Mouse (Mus musculus): ENCODE data around the gene Smchd1. TPM values are rescaled to one million over a fixed set of nuclear protein-coding genes. Genes with fewer than 3 reads are reported as not detected.

Gene Smchd1
- 42.8 and 45.4 TPM in 2 replicates for polyA plus RNA-seq (2015; fragmentation: Nextera tagmentation; extraction: Ambion mirVana)

DNA sequence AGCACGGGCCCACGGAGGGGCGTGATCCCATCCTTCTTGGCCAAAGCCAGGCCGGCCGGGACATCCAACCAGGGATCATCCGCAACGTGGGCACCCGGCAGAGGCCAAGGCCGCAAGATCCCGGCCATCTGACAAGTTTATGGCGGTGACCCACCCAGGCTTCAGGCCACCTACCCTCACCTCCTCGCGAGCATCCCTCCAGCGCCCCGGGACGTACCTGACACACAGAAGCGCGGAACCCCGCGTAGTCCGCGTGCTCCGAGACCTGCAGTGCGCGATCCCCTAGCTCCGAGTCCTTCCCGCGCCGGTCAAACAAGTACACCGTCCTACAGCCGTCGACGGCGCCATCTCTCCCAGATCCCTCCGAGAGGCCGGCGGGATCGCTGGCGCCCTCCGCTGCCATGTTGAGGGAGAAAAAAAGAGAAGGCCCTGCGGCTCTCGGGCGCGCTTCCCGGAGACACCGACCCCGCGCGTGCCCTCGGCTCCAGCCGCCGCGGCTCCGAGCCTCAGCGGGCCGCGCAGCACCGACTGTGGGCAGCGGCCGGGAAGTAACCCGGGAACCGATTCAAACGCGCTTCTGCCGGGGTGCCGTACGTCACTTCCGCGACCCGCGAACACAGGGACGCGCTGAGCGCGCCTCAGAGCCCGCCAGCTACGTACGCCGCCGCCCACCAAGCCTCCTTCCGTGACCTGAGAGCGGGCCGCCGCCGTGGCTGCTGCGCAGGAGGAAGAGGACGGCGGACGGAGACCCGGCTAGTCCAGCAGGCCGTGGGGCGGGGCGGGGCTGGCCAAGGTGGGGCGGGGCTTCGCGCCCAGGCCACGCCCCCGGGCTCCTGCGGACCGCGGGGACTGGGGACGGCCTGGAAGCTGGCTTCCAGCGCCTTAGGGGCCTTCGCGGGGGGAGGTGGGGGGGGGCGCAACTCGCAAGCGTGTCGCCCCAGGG lies at the start of gene Smchd1:
Gene Smchd1, minus strand, starts transcription at position 582 of the 943 bp plus-strand sequence.
- Histone ChIP-seq H3K9ac (ENCODE audit: low read length) (peak within 1 kb of the TSS; percentile 98), H3K9me3 (replicated peaks; ENCODE audit: control insufficient read depth, low read length) (no peaks in the 10 kb centered on the region), H3K27ac (ENCODE audit: low read length) (peak within 1 kb of the TSS; percentile 99), H3K4me2 (ENCODE audit: low read depth, low read length) (peak within 1 kb of the TSS; percentile 87), H3K4me1 (ENCODE audit: control insufficient read depth, insufficient read depth, low read length) (peaks cover 9% of the 10 kb centered on the region), H3K27me3 (ENCODE audit: control insufficient read depth, insufficient read depth, low read length) (no peaks in the 10 kb centered on the region), H3K36me3 (ENCODE audit: control insufficient read depth, insufficient read depth, low read length) (no peaks in the 10 kb centered on the region), H3K4me3 (replicated peaks; ENCODE audit: low read length) (peak within 1 kb of the TSS; percentile 89)
- ATAC-seq (ENCODE audit: insufficient read depth, low FRiP score): peak; percentile 98
- WGBS: under 1% methylated on average over 94 of the region's 109 CpGs

DNA sequence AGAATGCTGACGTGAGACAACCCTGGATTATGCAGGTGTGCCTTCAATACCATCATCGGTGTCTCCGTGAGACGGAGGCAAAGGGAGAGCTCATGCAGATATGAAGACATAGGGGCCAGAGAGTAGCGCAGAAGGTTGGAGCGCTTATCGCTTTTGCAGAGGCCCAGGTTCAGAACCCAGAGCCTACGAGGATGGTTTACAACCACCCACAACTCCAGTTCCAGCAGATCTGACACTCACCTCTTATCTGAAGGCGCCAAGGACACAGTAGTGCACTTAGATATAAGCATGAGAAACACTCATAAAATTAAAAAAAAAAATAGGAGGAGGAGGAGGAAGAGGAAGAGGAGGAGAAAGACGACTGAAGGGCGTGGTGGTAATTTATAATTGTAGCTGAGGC lies 35.2 kb upstream of the Smchd1 start:
- Histone ChIP-seq H3K9me3 (replicated peaks; ENCODE audit: control insufficient read depth, low read length) (no peaks in the 10 kb centered on the region), H3K4me2 (ENCODE audit: low read depth, low read length) (no peak overlapping the region), H3K4me1 (ENCODE audit: control insufficient read depth, insufficient read depth, low read length) (no peaks in the 10 kb centered on the region), H3K4me3 (replicated peaks; ENCODE audit: low read length) (no peak overlapping the region), H3K27ac (ENCODE audit: low read length) (no peak overlapping the region), H3K27me3 (ENCODE audit: control insufficient read depth, insufficient read depth, low read length) (no peaks in the 10 kb centered on the region), H3K36me3 (ENCODE audit: control insufficient read depth, insufficient read depth, low read length) (peaks cover 7% of the 10 kb centered on the region; the same call in 1 of the 2 replicates), H3K9ac (ENCODE audit: low read length) (no peak overlapping the region)
- WGBS: 94% methylated on average over 11 of the region's 11 CpGs
- ATAC-seq (ENCODE audit: insufficient read depth, low FRiP score): no peak

DNA sequence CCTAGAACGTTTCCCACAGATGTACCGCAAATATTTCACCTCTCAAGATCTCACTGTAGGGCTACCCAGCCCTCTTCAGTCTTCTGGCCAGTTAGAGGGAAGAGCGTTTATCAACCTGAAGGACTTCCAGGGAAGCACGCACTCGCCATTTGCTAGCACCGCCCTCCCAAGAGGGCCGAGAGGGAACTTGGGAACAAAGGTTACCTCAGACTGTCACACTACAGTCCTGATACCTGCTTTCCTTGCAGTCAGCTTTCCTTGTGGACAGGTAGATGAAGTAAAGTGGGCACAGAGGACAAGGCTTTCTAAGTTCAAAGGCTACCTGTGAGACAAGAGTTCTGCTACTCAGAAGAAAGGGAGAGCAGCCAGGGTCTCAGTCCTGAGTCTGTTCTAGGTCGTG lies 31.7 kb upstream of the Smchd1 start:
- no peaks in the 10 kb centered on the region for H3K27me3 ChIP-seq (ENCODE audit: control insufficient read depth, insufficient read depth, low read length)
- H3K4me1 ChIP-seq (ENCODE audit: control insufficient read depth, insufficient read depth, low read length): no peaks in the 10 kb centered on the region
- 84% methylated on average over 8 of the region's 8 CpGs for WGBS
- no peak overlapping the region for H3K4me2 ChIP-seq (ENCODE audit: low read depth, low read length)
- H3K27ac ChIP-seq (ENCODE audit: low read length): no peak overlapping the region
- ATAC-seq (ENCODE audit: insufficient read depth, low FRiP score): no peak
- no peak overlapping the region for H3K4me3 ChIP-seq (replicated peaks; ENCODE audit: low read length)
- H3K36me3 ChIP-seq (ENCODE audit: control insufficient read depth, insufficient read depth, low read length): peaks cover 7% of the 10 kb centered on the region
- H3K9ac ChIP-seq (ENCODE audit: low read length): no peak overlapping the region
- no peaks in the 10 kb centered on the region for H3K9me3 ChIP-seq (replicated peaks; ENCODE audit: control insufficient read depth, low read length)

DNA sequence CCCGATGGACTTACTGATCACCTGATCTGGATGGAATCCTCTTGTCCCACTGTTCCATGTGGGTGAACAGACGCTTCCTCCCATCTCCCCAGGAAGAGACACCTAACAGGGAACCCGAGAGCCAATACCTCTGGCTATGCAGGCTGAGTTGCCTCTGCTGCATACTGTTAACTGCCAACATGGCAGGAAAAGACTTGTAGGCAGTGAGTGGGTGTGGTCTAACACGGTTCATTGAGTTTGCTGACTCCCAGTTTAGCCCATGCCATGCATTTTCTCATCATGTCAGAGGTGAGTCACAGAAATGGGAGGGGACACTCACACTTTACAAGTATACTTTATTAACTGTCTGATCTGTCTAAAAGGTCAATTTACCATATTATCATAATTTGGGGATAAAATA lies 20.6 kb upstream of the Smchd1 start:
- Histone ChIP-seq H3K36me3 (ENCODE audit: control insufficient read depth, insufficient read depth, low read length) (peaks cover 12% of the 10 kb centered on the region), H3K4me3 (replicated peaks; ENCODE audit: low read length) (no peak overlapping the region), H3K4me1 (ENCODE audit: control insufficient read depth, insufficient read depth, low read length) (no peaks in the 10 kb centered on the region), H3K4me2 (ENCODE audit: low read depth, low read length) (no peak overlapping the region), H3K9me3 (replicated peaks; ENCODE audit: control insufficient read depth, low read length) (no peaks in the 10 kb centered on the region), H3K27me3 (ENCODE audit: control insufficient read depth, insufficient read depth, low read length) (no peaks in the 10 kb centered on the region), H3K9ac (ENCODE audit: low read length) (no peak overlapping the region), H3K27ac (ENCODE audit: low read length) (no peak overlapping the region)
- 84% methylated on average over 4 of the region's 4 CpGs for WGBS
- ATAC-seq (ENCODE audit: insufficient read depth, low FRiP score): no peak

DNA sequence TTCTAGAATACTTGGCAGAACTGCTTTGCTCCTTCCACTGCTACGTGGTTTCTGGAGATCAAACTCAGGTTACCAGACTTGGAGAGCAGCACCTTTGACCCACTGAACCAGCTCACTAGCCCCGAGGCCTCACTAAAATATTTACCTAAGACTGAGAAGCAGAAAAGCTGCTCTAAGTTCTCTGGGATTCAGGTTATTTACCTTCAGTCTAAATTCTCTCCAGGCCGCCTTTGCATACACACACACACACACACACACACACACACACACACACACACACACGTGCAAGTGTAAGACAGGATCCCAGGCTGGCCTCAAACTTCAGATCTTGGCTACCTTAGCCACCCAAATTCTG lies 16.2 kb upstream of the Smchd1 start:
- 27% methylated on average over 4 of the region's 4 CpGs for WGBS
- Histone ChIP-seq H3K27ac (ENCODE audit: low read length) (peak overlapping the region; percentile 46; the same call in 1 of the 2 replicates), H3K9ac (ENCODE audit: low read length) (no peak overlapping the region), H3K9me3 (replicated peaks; ENCODE audit: control insufficient read depth, low read length) (no peaks in the 10 kb centered on the region), H3K4me3 (replicated peaks; ENCODE audit: low read length) (no peak overlapping the region), H3K27me3 (ENCODE audit: control insufficient read depth, insufficient read depth, low read length) (no peaks in the 10 kb centered on the region), H3K4me1 (ENCODE audit: control insufficient read depth, insufficient read depth, low read length) (no peaks in the 10 kb centered on the region), H3K4me2 (ENCODE audit: low read depth, low read length) (no peak overlapping the region), H3K36me3 (ENCODE audit: control insufficient read depth, insufficient read depth, low read length) (0 out of 2 replicates have a peak, but pooled peaks cover 7% of the 10 kb centered on the region)
- ATAC-seq (ENCODE audit: insufficient read depth, low FRiP score): peak; percentile 79; the same call in 1 of the 2 replicates

DNA sequence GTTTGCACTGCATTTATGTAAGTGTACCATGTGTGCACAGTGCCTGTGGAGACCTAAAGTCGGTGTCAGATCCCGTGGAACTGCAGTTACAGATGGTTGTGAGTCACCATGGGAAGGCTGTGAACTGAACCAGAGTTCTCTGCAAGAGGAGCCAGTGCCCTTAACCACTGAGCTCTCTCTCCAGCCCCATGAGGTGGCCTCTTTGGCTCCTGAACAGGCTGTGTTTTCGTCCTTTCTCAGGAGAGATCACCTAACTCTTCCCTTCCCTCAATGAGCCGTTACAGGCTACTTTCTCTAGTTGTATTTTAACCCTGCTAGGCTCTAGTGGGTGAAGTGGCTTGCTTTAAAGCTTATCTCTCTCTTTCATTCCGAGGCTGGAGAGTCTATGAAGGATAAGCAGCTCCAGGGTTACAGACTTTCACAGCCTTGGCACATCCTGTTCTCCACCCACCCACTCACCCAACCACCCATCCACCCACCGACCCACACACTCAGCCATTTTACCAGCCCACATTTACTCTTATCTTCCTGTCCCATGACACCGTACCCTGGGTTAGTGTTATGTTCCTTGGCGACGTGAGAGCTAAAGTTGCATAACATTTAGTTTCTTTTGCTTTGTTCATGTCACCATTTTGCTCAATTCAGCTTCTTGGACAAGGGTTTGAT lies 15.7 kb upstream of the Smchd1 start:
- Histone ChIP-seq H3K4me2 (ENCODE audit: low read depth, low read length) (no peak overlapping the region), H3K9me3 (replicated peaks; ENCODE audit: control insufficient read depth, low read length) (no peaks in the 10 kb centered on the region), H3K9ac (ENCODE audit: low read length) (no peak overlapping the region), H3K27ac (ENCODE audit: low read length) (peak overlapping the region; percentile 46; the same call in 1 of the 2 replicates), H3K4me1 (ENCODE audit: control insufficient read depth, insufficient read depth, low read length) (no peaks in the 10 kb centered on the region), H3K36me3 (ENCODE audit: control insufficient read depth, insufficient read depth, low read length) (0 out of 2 replicates have a peak, but pooled peaks cover 4% of the 10 kb centered on the region), H3K4me3 (replicated peaks; ENCODE audit: low read length) (no peak overlapping the region), H3K27me3 (ENCODE audit: control insufficient read depth, insufficient read depth, low read length) (no peaks in the 10 kb centered on the region)
- no peak for ATAC-seq (ENCODE audit: insufficient read depth, low FRiP score)
- WGBS: 56% methylated on average over 9 of the region's 9 CpGs

DNA sequence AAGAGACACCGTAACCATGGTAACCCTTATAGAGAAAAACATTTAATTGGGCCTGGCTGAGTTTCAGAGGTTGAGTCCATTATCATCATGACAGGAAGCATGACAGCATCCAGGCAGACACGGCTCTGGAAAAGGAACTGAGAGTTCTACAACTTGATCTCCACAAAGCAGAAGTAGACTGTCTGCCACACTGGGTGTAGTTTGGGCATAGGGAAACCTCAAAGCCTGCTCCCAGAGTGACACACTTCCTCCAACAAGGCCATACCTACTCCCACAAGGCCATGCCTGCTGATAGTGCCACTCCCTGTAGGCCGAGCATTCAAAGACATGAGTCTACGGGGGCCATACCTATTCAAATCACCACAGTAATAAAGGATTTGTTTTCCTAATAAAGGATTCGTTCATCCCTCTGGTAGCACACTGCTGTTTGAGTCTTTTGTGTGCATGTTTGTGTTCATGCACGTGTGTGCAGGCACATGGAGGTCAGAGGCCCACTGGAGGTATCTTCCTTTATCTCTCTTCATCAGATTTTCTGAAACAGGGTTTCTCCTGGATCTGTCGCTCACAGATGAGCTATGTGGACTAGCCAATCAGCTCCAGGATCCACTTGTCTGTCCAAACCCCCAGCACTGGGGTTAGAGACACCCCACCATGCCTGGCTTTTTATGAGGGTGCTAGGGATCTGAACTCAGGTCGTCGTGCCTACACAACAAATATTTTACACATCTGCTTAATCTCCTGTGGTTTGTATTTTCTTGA lies 14.7 kb upstream of the Smchd1 start:
- Histone ChIP-seq H3K4me2 (ENCODE audit: low read depth, low read length) (no peak overlapping the region), H3K27me3 (ENCODE audit: control insufficient read depth, insufficient read depth, low read length) (no peaks in the 10 kb centered on the region), H3K9ac (ENCODE audit: low read length) (no peak overlapping the region), H3K36me3 (ENCODE audit: control insufficient read depth, insufficient read depth, low read length) (no peaks in the 10 kb centered on the region), H3K27ac (ENCODE audit: low read length) (no peak overlapping the region), H3K9me3 (replicated peaks; ENCODE audit: control insufficient read depth, low read length) (no peaks in the 10 kb centered on the region), H3K4me1 (ENCODE audit: control insufficient read depth, insufficient read depth, low read length) (no peaks in the 10 kb centered on the region), H3K4me3 (replicated peaks; ENCODE audit: low read length) (no peak overlapping the region)
- ATAC-seq (ENCODE audit: insufficient read depth, low FRiP score): no peak
- WGBS: 74% methylated on average over 9 of the region's 9 CpGs

DNA sequence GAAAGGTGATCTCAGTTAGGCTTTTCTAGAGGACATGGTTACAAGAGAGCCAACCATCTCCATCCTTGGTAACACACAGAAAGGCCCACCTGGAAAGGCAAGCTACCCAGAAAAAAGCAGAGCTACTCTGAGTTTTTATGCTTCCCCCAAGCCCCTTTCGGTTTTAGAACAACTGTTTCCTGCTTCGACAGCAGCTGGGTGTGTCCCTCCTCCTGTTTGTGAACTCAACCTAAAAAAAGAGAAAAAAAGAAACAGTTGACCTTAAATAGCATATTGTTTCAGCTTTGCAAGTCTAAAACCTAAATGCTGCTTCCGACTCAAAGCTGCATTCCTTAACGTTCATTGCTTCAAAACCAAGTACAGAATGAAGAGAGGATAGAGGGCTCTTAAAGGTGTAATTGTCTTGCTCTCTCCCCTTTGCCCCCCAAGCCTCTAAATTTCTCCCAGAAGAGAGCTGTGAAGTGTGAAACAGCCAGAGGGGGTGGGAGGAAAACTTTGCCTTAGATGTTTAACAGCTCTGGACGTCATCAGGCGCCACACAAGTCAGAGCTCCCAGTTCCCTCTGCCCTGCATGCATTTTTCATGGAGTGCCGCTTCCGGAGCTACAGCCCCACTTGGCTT lies 11.2 kb upstream of the Smchd1 start:
- ATAC-seq (ENCODE audit: insufficient read depth, low FRiP score): no peak
- no peaks in the 10 kb centered on the region for H3K36me3 ChIP-seq (ENCODE audit: control insufficient read depth, insufficient read depth, low read length)
- H3K9ac ChIP-seq (ENCODE audit: low read length): peak overlapping the region; percentile 42; the same call in 1 of the 2 replicates
- peak overlapping the region; percentile 31 for H3K4me2 ChIP-seq (ENCODE audit: low read depth, low read length)
- no peaks in the 10 kb centered on the region for H3K27me3 ChIP-seq (ENCODE audit: control insufficient read depth, insufficient read depth, low read length)
- peak overlapping the region; percentile 47 for H3K27ac ChIP-seq (ENCODE audit: low read length)
- no peaks in the 10 kb centered on the region for H3K9me3 ChIP-seq (replicated peaks; ENCODE audit: control insufficient read depth, low read length)
- 0 out of 2 replicates have a peak overlapping the region, but pooled peaks have one; percentile 6 for H3K4me3 ChIP-seq (replicated peaks; ENCODE audit: low read length)
- no peaks in the 10 kb centered on the region for H3K4me1 ChIP-seq (ENCODE audit: control insufficient read depth, insufficient read depth, low read length)
- WGBS: 26% methylated on average over 8 of the region's 8 CpGs

Data from stomach, embryonic 16.5 days (tissue).